10 mouse cellular contexts compared by ENCODE assay signal in the genomic region with DNA sequence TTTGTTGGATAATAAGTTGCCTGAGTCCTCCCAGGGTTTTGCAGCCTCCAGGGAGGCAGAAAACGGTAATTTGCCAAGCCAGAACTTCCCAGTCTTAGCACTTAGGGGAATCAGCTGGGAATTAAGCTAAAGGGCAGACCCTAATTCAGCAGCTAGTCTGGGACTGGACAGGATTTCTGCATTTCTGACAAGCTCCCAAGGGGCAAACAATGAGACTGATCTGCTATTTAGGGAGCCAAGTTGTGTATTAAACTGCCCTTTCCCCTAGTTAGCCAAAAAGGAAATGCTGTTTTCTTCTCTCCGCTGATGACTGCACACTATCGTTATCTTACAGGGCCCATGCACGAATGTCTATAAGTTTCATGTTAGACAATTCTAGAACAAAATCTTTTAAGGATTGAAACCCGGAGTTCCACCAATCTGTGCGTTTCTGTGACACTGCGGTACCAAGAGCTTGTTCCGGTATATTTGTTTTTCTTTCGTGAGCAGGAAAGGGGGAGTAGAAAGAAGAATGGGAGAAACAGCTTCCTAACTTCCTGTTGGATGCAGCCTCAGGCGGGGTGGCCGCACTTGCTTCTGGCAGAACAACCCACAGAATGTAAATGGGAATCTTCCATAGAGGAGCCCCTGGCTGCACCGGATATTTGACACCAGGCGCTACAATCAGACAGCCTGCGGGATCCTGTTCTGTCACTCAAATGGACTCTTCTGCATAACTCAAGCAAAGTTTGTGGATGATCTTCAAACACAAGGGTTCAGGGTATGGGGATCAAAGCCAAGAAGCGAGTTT. TPM values are rescaled to one million over a fixed set of nuclear protein-coding genes. Genes with fewer than 3 reads are reported as not detected.
DNase-seq lines count a peak whose midpoint lies in the region; ATAC-seq and TF ChIP-seq lines count a peak whose summit lies in the region.
"Had no signal": no experiment of that assay in that cellular context is flagged by ENCODE, and none has a peak within 500 bp of the region (broad histone marks: within the 10 kb centered on the region; RNA-seq: fewer than 3 reads in every experiment).

No protein-coding gene starts in this region.

- no peak for TF ChIP-seq POLR2A in heart, adult 2 months (IDR thresholded peaks at IDR 0.05; ENCODE audit: insufficient read depth, low read depth, low read length)

- H3K9me3 ChIP-seq in midbrain, embryonic 15.5 days: no peaks in the 10 kb centered on the region
- H3K9me3 ChIP-seq in midbrain, embryonic 13.5 days: no peaks in the 10 kb centered on the region
- no peaks in the 10 kb centered on the region for H3K9me3 ChIP-seq in intestine, postnatal 0 days (ENCODE audit: control insufficient read depth)
- H3K9me3 ChIP-seq in stomach, embryonic 16.5 days (replicated peaks; ENCODE audit: control insufficient read depth, low read length): no peaks in the 10 kb centered on the region

- ATAC-seq in midbrain, embryonic 15.5 days (replicated peaks): no peak
- ATAC-seq in midbrain, embryonic 13.5 days: no peak
- no peak for ATAC-seq in intestine, postnatal 0 days
- no peak for ATAC-seq in stomach, embryonic 16.5 days (ENCODE audit: insufficient read depth, low FRiP score)

- H3K36me3 ChIP-seq in heart, adult 2 months (ENCODE audit: control insufficient read depth, insufficient read depth, low read length): no peaks in the 10 kb centered on the region
- H3K36me3 ChIP-seq in midbrain, embryonic 15.5 days (replicated peaks): no peaks in the 10 kb centered on the region
- no peaks in the 10 kb centered on the region for H3K36me3 ChIP-seq in midbrain, embryonic 13.5 days
- no peaks in the 10 kb centered on the region for H3K36me3 ChIP-seq in intestine, postnatal 0 days (ENCODE audit: control insufficient read depth, insufficient read depth)
- no peaks in the 10 kb centered on the region for H3K36me3 ChIP-seq in stomach, embryonic 16.5 days (ENCODE audit: control insufficient read depth, insufficient read depth, low read length)

- TF ChIP-seq EP300 in heart, adult 2 months (IDR thresholded peaks at IDR 0.05; ENCODE audit: insufficient read depth, low read depth, low read length): no peak

- no peak for DNase-seq in heart, adult 2 months
- DNase-seq in heart, postnatal 36 days: no peak
- DNase-seq in layer of hippocampus, adult 9-11 months: no peak
- no peak for DNase-seq in thymus, adult 18-20 months

- 28% methylated on average over 15 of the region's 15 CpGs for WGBS in heart, adult 2 months
- 48% methylated on average over 15 of the region's 15 CpGs for WGBS in midbrain, embryonic 15.5 days
- 53% methylated on average over 15 of the region's 15 CpGs for WGBS in midbrain, embryonic 13.5 days
- 33% methylated on average over 15 of the region's 15 CpGs for WGBS in intestine, postnatal 0 days
- WGBS in stomach, embryonic 16.5 days: 21% methylated on average over 15 of the region's 15 CpGs

- TF ChIP-seq CTCF in heart, adult 2 months (IDR thresholded peaks at IDR 0.05): no peak
- TF ChIP-seq CTCF in intestine, postnatal 0 days (IDR thresholded peaks at IDR 0.05; ENCODE audit: low read depth): no peak

- no peaks in the 10 kb centered on the region for H3K27me3 ChIP-seq in heart, adult 2 months (ENCODE audit: control insufficient read depth, insufficient read depth, low read length)
- no peaks in the 10 kb centered on the region for H3K27me3 ChIP-seq in midbrain, embryonic 15.5 days (replicated peaks)
- H3K27me3 ChIP-seq in midbrain, embryonic 13.5 days: no peaks in the 10 kb centered on the region; the same call in 1 of the 2 replicates
- H3K27me3 ChIP-seq in intestine, postnatal 0 days (replicated peaks; ENCODE audit: control insufficient read depth, insufficient read depth, low read length): no peaks in the 10 kb centered on the region
- H3K27me3 ChIP-seq in stomach, embryonic 16.5 days (ENCODE audit: control insufficient read depth, insufficient read depth, low read length): no peaks in the 10 kb centered on the region

- 0 out of 2 replicates have a peak overlapping the region, but pooled peaks have one; percentile 12 for H3K4me3 ChIP-seq in heart, adult 2 months
- no peak overlapping the region for H3K4me3 ChIP-seq in midbrain, embryonic 15.5 days
- H3K4me3 ChIP-seq in midbrain, embryonic 13.5 days (replicated peaks): no peak overlapping the region
- H3K4me3 ChIP-seq in intestine, postnatal 0 days (ENCODE audit: low read depth, low read length): no peak overlapping the region
- H3K4me3 ChIP-seq in stomach, embryonic 16.5 days (replicated peaks; ENCODE audit: low read length): no peak overlapping the region
- H3K4me3 ChIP-seq: layer of hippocampus, adult 2 months had no signal

- intact Hi-C loops in heart, adult 2 months (cut with DNase I): no loop called here
- intact Hi-C loops in heart, postnatal 36 days (cut with DNase I): no loop called here

- peaks cover 6% of the 10 kb centered on the region for H3K4me1 ChIP-seq in heart, adult 2 months (ENCODE audit: control insufficient read depth, insufficient read depth, low read length)
- H3K4me1 ChIP-seq in midbrain, embryonic 15.5 days: 0 out of 2 replicates have a peak, but pooled peaks cover 7% of the 10 kb centered on the region
- H3K4me1 ChIP-seq in midbrain, embryonic 13.5 days (replicated peaks): peaks cover 12% of the 10 kb centered on the region
- no peaks in the 10 kb centered on the region for H3K4me1 ChIP-seq in intestine, postnatal 0 days (replicated peaks; ENCODE audit: control insufficient read depth, insufficient read depth, low read length)
- H3K4me1 ChIP-seq in stomach, embryonic 16.5 days (ENCODE audit: control insufficient read depth, insufficient read depth, low read length): peaks cover 11% of the 10 kb centered on the region

- H3K79me2 ChIP-seq in heart, adult 2 months (replicated peaks; ENCODE audit: control insufficient read depth, insufficient read depth, low read length): no peaks in the 10 kb centered on the region

- H3K27ac ChIP-seq in heart, adult 2 months: peak overlapping the region; percentile 41
- 0 out of 2 replicates have a peak overlapping the region, but pooled peaks have one; percentile 22 for H3K27ac ChIP-seq in midbrain, embryonic 15.5 days
- H3K27ac ChIP-seq in midbrain, embryonic 13.5 days: no peak overlapping the region
- H3K27ac ChIP-seq in intestine, postnatal 0 days (ENCODE audit: low read depth, low read length): peak overlapping the region; percentile 31; the same call in 1 of the 2 replicates
- H3K27ac ChIP-seq in stomach, embryonic 16.5 days (ENCODE audit: low read length): peak overlapping the region; percentile 46
- H3K27ac ChIP-seq: layer of hippocampus, adult 2 months; macrophage had no signal

- H3K9ac ChIP-seq in heart, adult 2 months (ENCODE audit: low read depth, low read length): no peak overlapping the region
- no peak overlapping the region for H3K9ac ChIP-seq in midbrain, embryonic 15.5 days
- no peak overlapping the region for H3K9ac ChIP-seq in midbrain, embryonic 13.5 days (replicated peaks)
- no peak overlapping the region for H3K9ac ChIP-seq in intestine, postnatal 0 days (ENCODE audit: low read depth, low read length)
- H3K9ac ChIP-seq in stomach, embryonic 16.5 days (ENCODE audit: low read length): 0 out of 2 replicates have a peak overlapping the region, but pooled peaks have one; percentile 16

- no peak overlapping the region for H3K4me2 ChIP-seq in midbrain, embryonic 15.5 days
- no peak overlapping the region for H3K4me2 ChIP-seq in midbrain, embryonic 13.5 days (replicated peaks)
- H3K4me2 ChIP-seq in intestine, postnatal 0 days (replicated peaks; ENCODE audit: low read depth): peak overlapping the region; percentile 21; the same call in 1 of the 2 replicates
- peak overlapping the region; percentile 26 for H3K4me2 ChIP-seq in stomach, embryonic 16.5 days (ENCODE audit: low read depth, low read length)

RNA-seq across cellular contexts. Expression of gene Afap1l2, which starts 9.2 kb away (rescaled TPM):
- total RNA-seq in heart, adult 2 months (2021): 1 to 10 TPM; 3.6 TPM
- polyA plus RNA-seq in heart, adult 2 months (2012; rRNA removed): 1.8 and 2.9 TPM in 2 replicates
- 1 to 10 TPM; 4.6 to 4.9 TPM for total RNA-seq in heart, postnatal 36 days (2021)
- 9.6 and 11.0 TPM in 2 replicates for polyA plus RNA-seq in midbrain, embryonic 15.5 days (2015; fragmentation: Nextera tagmentation; extraction: Ambion mirVana)
- 5.5 TPM in 2 replicates for polyA plus RNA-seq in midbrain, embryonic 13.5 days (2015; fragmentation: Nextera tagmentation; extraction: Ambion mirVana)
- 7.1 TPM in 2 replicates for polyA plus RNA-seq in intestine, postnatal 0 days (2015; fragmentation: Nextera tagmentation; extraction: Ambion mirVana)
- polyA plus RNA-seq in stomach, embryonic 16.5 days (2015; fragmentation: Nextera tagmentation; extraction: Ambion mirVana): 23.1 and 23.9 TPM in 2 replicates
- polyA plus RNA-seq: macrophage had no signal

Comparison
In these comparisons a context has a peak if more than half of its experiments do, and no peak if none do; other contexts are left out.
1. H3K4me2 ChIP-seq: peak in intestine, postnatal 0 days (single experiment) and stomach, embryonic 16.5 days (single experiment); none in midbrain, embryonic 15.5 days (single experiment) and midbrain, embryonic 13.5 days (single experiment).